Mouse (Mus musculus) E14TG2a.4 (cell line): Measurements from ENCODE around the gene Oprm1.

Experiments used
- CTCF ChIP-seq: conservative IDR thresholded peaks from 2 replicates; pipeline ENCODE4 v1.5.1; 2014; ENCODE audit warnings: low read length
- NANOG ChIP-seq: IDR thresholded peaks from 2 replicates; pipeline ENCODE4 v1.6.1; 2014; ENCODE audit warnings: borderline replicate concordance, low read length, mixed read lengths
- POU5F1 ChIP-seq: IDR thresholded peaks from 2 replicates; pipeline ENCODE4 v1.6.1; 2014; ENCODE audit warnings: low read length, borderline replicate concordance

DNA sequence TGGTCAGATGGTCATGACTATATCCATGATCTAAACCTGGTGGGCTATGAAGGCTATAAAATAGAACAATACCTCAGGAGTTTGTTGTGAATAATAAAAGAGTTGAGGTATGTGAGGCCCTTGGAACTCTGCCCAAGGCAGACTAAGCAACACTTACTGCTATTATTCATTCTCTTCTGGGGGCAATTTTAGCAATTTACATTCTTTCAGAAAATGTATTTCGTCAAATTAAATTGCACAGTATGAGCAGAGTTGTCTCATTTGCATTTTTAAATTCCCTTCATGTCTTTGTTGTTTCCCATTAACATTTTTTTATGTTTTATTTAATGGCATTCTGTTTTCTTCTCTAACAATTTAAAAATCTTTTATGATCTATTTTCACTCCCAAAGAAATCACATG, 34.5 kb upstream of the Oprm1 start:
- TF ChIP-seq CTCF = no peak
- no peak for TF ChIP-seq POU5F1
- no peak for TF ChIP-seq NANOG
